Mouse (Mus musculus) neural tube, embryonic 11.5 days (tissue): Measurements from ENCODE around the gene 4933428G20Rik. TPM values are rescaled to one million over a fixed set of nuclear protein-coding genes. Genes with fewer than 3 reads are reported as not detected.
A peak's percentile ranks its signal among the peaks of the same experiment; 100 is the strongest.

Experiments
- ATAC-seq: fragments of 200-750 bp; cut with Nextera tagmentation; 2 replicates; pipeline ENCODE4 v1.8.0; 2017; ENCODE audit warnings: moderate number of reproducible peaks, mild to moderate bottlenecking, moderate TSS enrichment, moderate library complexity; ENCODE audit not compliant: insufficient read depth, low FRiP score, low TSS enrichment
- DNase-seq: peaks from one replicate; pipeline ENCODE4 v3.0.0-alpha.2; 2015; ENCODE audit warnings: low spot score
- H3K27ac ChIP-seq: fragments of 300-500 bp; sonication (generic); 2 replicates; pipeline ENCODE4 v1.5.1; 2014; ENCODE audit warnings: low read depth, mild to moderate bottlenecking, low read length
- H3K27me3 ChIP-seq: fragments of 300-500 bp; sonication (generic); 2 replicates; pipeline ENCODE4 v1.6.1; 2014; ENCODE audit warnings: mild to moderate bottlenecking, low read length, mixed read lengths; ENCODE audit not compliant: control insufficient read depth, insufficient read depth
- H3K36me3 ChIP-seq: fragments of 300-500 bp; sonication (generic); 2 replicates; pipeline ENCODE4 v1.6.1; 2014; ENCODE audit warnings: mild to moderate bottlenecking, low read length, moderate library complexity, mixed read lengths; ENCODE audit not compliant: control insufficient read depth, insufficient read depth
- H3K4me1 ChIP-seq: fragments of 300-500 bp; sonication (generic); 2 replicates; pipeline ENCODE4 v1.6.1; 2014; ENCODE audit warnings: low read length, mixed read lengths; ENCODE audit not compliant: control insufficient read depth, insufficient read depth
- H3K4me2 ChIP-seq: fragments of 300-500 bp; sonication (generic); 2 replicates; pipeline ENCODE4 v1.6.1; 2014; ENCODE audit warnings: low read depth, mild to moderate bottlenecking, moderate library complexity
- H3K4me3 ChIP-seq: fragments of 300-500 bp; sonication (generic); 2 replicates; pipeline ENCODE4 v1.5.1; 2014; ENCODE audit warnings: low read depth, low read length
- H3K9ac ChIP-seq: fragments of 300-500 bp; sonication (generic); 2 replicates; pipeline ENCODE4 v1.6.1; 2014; ENCODE audit warnings: mild to moderate bottlenecking, low read length
- H3K9me3 ChIP-seq: fragments of 300-500 bp; sonication (generic); 2 replicates; pipeline ENCODE4 v1.6.1; 2016; ENCODE audit warnings: low read length; ENCODE audit not compliant: control insufficient read depth
- WGBS: fragments of 180-500 bp; shearing (Covaris S2); extraction: QIAGEN DNeasy Blood & Tissue Kit; methylation state at CpG from one replicate; pipeline ENCODE4 v1.1.7; 2014; 5-methylcytosine and 5-hydroxymethylcytosine counted together
- polyA plus RNA-seq: library from polyadenylated mRNA; unstranded; fragments of >200 nt; fragmentation: Nextera tagmentation; extraction: Ambion mirVana; gene quantifications from 2 replicates; pipeline ENCODE4 v1.2.1, GENCODE M21; 2014

4933428G20Rik gene
- polyA plus RNA-seq, 1 experiment from 2014 or later, result not detected

GRCm38 (mm10) chr11:97465957-97466356 is 34.2 kb downstream of the 4933428G20Rik start:
- H3K27ac ChIP-seq, result no peak overlapping the region
- no peaks in the 10 kb centered on the region for H3K4me1 ChIP-seq
- ATAC-seq (no peak), DNase-seq (no peak)
- peaks cover 3% of the 10 kb centered on the region for H3K36me3 ChIP-seq
- H3K9ac ChIP-seq, result no peak overlapping the region
- no peak overlapping the region for H3K4me3 ChIP-seq
- H3K9me3 ChIP-seq, result no peaks in the 10 kb centered on the region
- no peak overlapping the region for H3K4me2 ChIP-seq
- H3K27me3 ChIP-seq, result no peaks in the 10 kb centered on the region; the same call in 1 of the 2 replicates
- WGBS, result 86% methylated on average over 12 of the region's 12 CpGs

- peaks cover 3% of the 10 kb centered on the region for H3K36me3 ChIP-seq
- ATAC-seq, result no peak
- 90% methylated on average over 4 of the region's 4 CpGs for WGBS
Observed at GRCm38 (mm10) chr11:97463991-97464390, 36.1 kb downstream of the 4933428G20Rik start.

GRCm38 (mm10) chr11:97463166-97463565 is 37.0 kb downstream of the 4933428G20Rik start:
- DNase-seq (no peak), ATAC-seq (no peak)
- Histone ChIP-seq H3K27ac (no peak overlapping the region), H3K4me2 (no peak overlapping the region), H3K36me3 (peaks cover 7% of the 10 kb centered on the region), H3K4me3 (no peak overlapping the region), H3K9ac (no peak overlapping the region), H3K4me1 (no peaks in the 10 kb centered on the region), H3K27me3 (no peaks in the 10 kb centered on the region; the same call in 1 of the 2 replicates), H3K9me3 (no peaks in the 10 kb centered on the region)
- 49% methylated on average over 33 of the region's 33 CpGs for WGBS

More at GRCm38 (mm10) chr11:97463991-97464390, 36.1 kb downstream of the 4933428G20Rik start:
- Histone ChIP-seq H3K9ac (no peak overlapping the region), H3K4me3 (no peak overlapping the region), H3K4me1 (no peaks in the 10 kb centered on the region), H3K27ac (no peak overlapping the region), H3K9me3 (no peaks in the 10 kb centered on the region), H3K27me3 (no peaks in the 10 kb centered on the region; the same call in 1 of the 2 replicates), H3K4me2 (no peak overlapping the region)
- DNase-seq, result no peak

- Histone ChIP-seq H3K27me3 (no peaks in the 10 kb centered on the region; the same call in 1 of the 2 replicates), H3K36me3 (peaks cover 7% of the 10 kb centered on the region), H3K4me3 (no peak overlapping the region), H3K4me2 (no peak overlapping the region), H3K27ac (no peak overlapping the region), H3K9ac (no peak overlapping the region), H3K9me3 (no peaks in the 10 kb centered on the region), H3K4me1 (no peaks in the 10 kb centered on the region)
- ATAC-seq (no peak), DNase-seq (no peak)
- WGBS, result 85% methylated on average over 6 of the region's 6 CpGs
Observed at GRCm38 (mm10) chr11:97462538-97462937, 37.6 kb downstream of the 4933428G20Rik start.

GRCm38 (mm10) chr11:97461307-97461820 is 38.8 kb downstream of the 4933428G20Rik start:
- no peaks in the 10 kb centered on the region for H3K4me1 ChIP-seq
- no peak overlapping the region for H3K4me3 ChIP-seq
- H3K9me3 ChIP-seq, result no peaks in the 10 kb centered on the region
- WGBS, result 96% methylated on average over 3 of the region's 3 CpGs
- peaks cover 7% of the 10 kb centered on the region for H3K36me3 ChIP-seq
- ATAC-seq (no peak), DNase-seq (no peak)
- H3K27me3 ChIP-seq, result no peaks in the 10 kb centered on the region; the same call in 1 of the 2 replicates
- no peak overlapping the region for H3K4me2 ChIP-seq
- H3K9ac ChIP-seq, result no peak overlapping the region
- H3K27ac ChIP-seq, result no peak overlapping the region

- peaks cover 7% of the 10 kb centered on the region for H3K36me3 ChIP-seq
Observed at GRCm38 (mm10) chr11:97457120-97457519, 43.0 kb downstream of the 4933428G20Rik start.

GRCm38 (mm10) chr11:97451625-97452024 is 48.5 kb downstream of the 4933428G20Rik start:
- Histone ChIP-seq H3K36me3 (peaks cover 2% of the 10 kb centered on the region; the same call in 1 of the 2 replicates), H3K27ac (no peak overlapping the region), H3K27me3 (no peaks in the 10 kb centered on the region), H3K4me1 (peaks cover 11% of the 10 kb centered on the region; the same call in 1 of the 2 replicates), H3K9me3 (no peaks in the 10 kb centered on the region), H3K4me2 (no peak overlapping the region), H3K4me3 (no peak overlapping the region), H3K9ac (no peak overlapping the region)
- DNase-seq (no peak), ATAC-seq (no peak)
- WGBS, result 93% methylated on average over 15 of the region's 15 CpGs

More at GRCm38 (mm10) chr11:97457120-97457519, 43.0 kb downstream of the 4933428G20Rik start:
- Histone ChIP-seq H3K4me2 (no peak overlapping the region), H3K4me3 (no peak overlapping the region), H3K4me1 (no peaks in the 10 kb centered on the region), H3K27me3 (no peaks in the 10 kb centered on the region), H3K27ac (no peak overlapping the region), H3K9me3 (no peaks in the 10 kb centered on the region), H3K9ac (no peak overlapping the region)
- ATAC-seq (no peak), DNase-seq (no peak)
- WGBS, result 80% methylated on average over 4 of the region's 4 CpGs

- Histone ChIP-seq H3K4me3 (peak overlapping the region; percentile 43), H3K36me3 (peaks cover 2% of the 10 kb centered on the region; the same call in 1 of the 2 replicates), H3K9me3 (no peaks in the 10 kb centered on the region), H3K27ac (no peak overlapping the region), H3K4me1 (peaks cover 11% of the 10 kb centered on the region; the same call in 1 of the 2 replicates), H3K9ac (peak overlapping the region; percentile 65), H3K4me2 (peak overlapping the region; percentile 58), H3K27me3 (no peaks in the 10 kb centered on the region)
- 34% methylated on average over 10 of the region's 10 CpGs for WGBS
- peak; percentile 15; the same call in 1 of the 2 replicates for ATAC-seq
- DNase-seq, result no peak
Observed at GRCm38 (mm10) chr11:97450305-97450922, 49.7 kb downstream of the 4933428G20Rik start.
